Mouse (Mus musculus) left cerebral cortex, adult 18-20 months (tissue): ENCODE measurements around the gene Orc4. TPM values are rescaled to one million over a fixed set of nuclear protein-coding genes. Genes with fewer than 3 reads are reported as not detected.
"Not testable (repeated sequence)": the region's sequence is repeated elsewhere in the genome, so short reads cannot be mapped to it uniquely, and the experiment has no call there.

Source experiments
- DNase-seq, 2 experiments: peaks; one replicate each; pipeline ENCODE4 v3.0.0; 2021 to 2022; ENCODE audit warnings: low spot score in 2 of 2, mixed read lengths in 1 of 2
- long read RNA-seq, 2 experiments: library from polyadenylated mRNA; stranded (forward); transcript quantifications; one replicate each; pipeline ENCODE4 v2.0.0; 2021
- total RNA-seq, 2 experiments: library from RNA; stranded (reverse); gene quantifications; 2 replicates each; pipeline ENCODE4 v1.2.3; 2021

Gene Orc4
- total RNA-seq: 10 to 100 TPM; 70.2 to 77.4 TPM
- long read RNA-seq, experiment 1, full-length matches to known transcripts: 20 of 53 reads
- long read RNA-seq, experiment 1, partial matches to known transcripts: 8 of 53 reads
- long read RNA-seq, experiment 1, other reads (novel, unspliced or antisense): 25 of 53 reads
- long read RNA-seq, experiment 2, full-length matches to known transcripts: 28 of 43 reads
- long read RNA-seq, experiment 2, partial matches to known transcripts: 3 of 43 reads
- long read RNA-seq, experiment 2, other reads (novel, unspliced or antisense): 12 of 43 reads

- DNase-seq: no peak
These were observed at the start of gene Orc4 for GRCm38 (mm10) chr2:48950252-48950315. Gene Orc4 (minus strand): TSS chr2:48950277.

- no peak for DNase-seq
These were observed 40.2 kb upstream of the Orc4 start for GRCm38 (mm10) chr2:48990322-48990721.

GRCm38 (mm10) chr2:48978920-48979319 lies 28.8 kb upstream of the Orc4 start:
- no peak for DNase-seq

GRCm38 (mm10) chr2:48956591-48956990 lies 6.5 kb upstream of the Orc4 start:
- no peak for DNase-seq

GRCm38 (mm10) chr2:48950316-48950880 lies 321 bp upstream of the Orc4 start:
- DNase-seq: no peak

GRCm38 (mm10) chr2:48949743-48950251 lies 280 bp downstream of the Orc4 start:
- DNase-seq: peak; percentile 36 to 39

- DNase-seq: peak; percentile 98 to 99
These were observed 1.1 kb downstream of the Orc4 start, which contains the start of gene Mbd5 for GRCm38 (mm10) chr2:48948841-48949584. Gene Mbd5 (plus strand): TSS chr2:48949508.

GRCm38 (mm10) chr2:48947761-48948160 lies 2.3 kb downstream of the Orc4 start:
- DNase-seq: no peak

GRCm38 (mm10) chr2:48935058-48935457 lies 15.0 kb downstream of the Orc4 start:
- DNase-seq: no peak

- no peak for DNase-seq
These were observed 34.2 kb downstream of the Orc4 start for GRCm38 (mm10) chr2:48915832-48916231.

- no peak for DNase-seq
These were observed 35.9 kb downstream of the Orc4 start for GRCm38 (mm10) chr2:48914185-48914584.

- no peak for DNase-seq
These were observed 41.2 kb downstream of the Orc4 start for GRCm38 (mm10) chr2:48908866-48909265.

- no peak for DNase-seq
These were observed 54.9 kb downstream of the Orc4 start for GRCm38 (mm10) chr2:48895186-48895585.

GRCm38 (mm10) chr2:48885945-48886344 lies 64.1 kb downstream of the Orc4 start:
- peak; percentile 66 to 71 for DNase-seq

- DNase-seq: peak in 1 of 2 experiments; percentile 19
These were observed 81.7 kb downstream of the Orc4 start for GRCm38 (mm10) chr2:48868199-48868913.

GRCm38 (mm10) chr2:48865596-48865995 lies 84.5 kb downstream of the Orc4 start:
- not testable (repeated sequence) for DNase-seq

Other genes starting within 250 kb of the Orc4 start
- 10 to 100 TPM; 39.9 to 41.9 TPM for gene Acvr2a, start 136.2 kb downstream of the Orc4 start, total RNA-seq
- 100 to 1,000 TPM; 111 to 119 TPM for gene Mbd5, start 769 bp downstream of the Orc4 start, total RNA-seq